Mouse (Mus musculus): Measurements from ENCODE around the gene Cdkl1. TPM values are rescaled to one million over a fixed set of nuclear protein-coding genes. Genes with fewer than 3 reads are reported as not detected.

Cdkl1 gene
- polyA plus RNA-seq, 1 experiment = 0.05 TPM

GRCm38 (mm10) chr12:69803196-69803595, 12.1 kb upstream of the Cdkl1 start:
- TF ChIP-seq TCF12 (IDR thresholded peaks at IDR 0.05; ENCODE audit: insufficient read depth, poor library complexity, severe bottlenecking) = no peak
- no peak for TF ChIP-seq USF1 (IDR thresholded peaks at IDR 0.05; ENCODE audit: low read depth)
- no peak for TF ChIP-seq MAX (IDR thresholded peaks at IDR 0.05; ENCODE audit: low read depth)
- TF ChIP-seq E2F4 (IDR thresholded peaks at IDR 0.05; ENCODE audit: insufficient read depth) = no peak
- no peak for TF ChIP-seq SRF (IDR thresholded peaks at IDR 0.05; ENCODE audit: control insufficient read depth, insufficient read length, low read depth)
- no peak for TF ChIP-seq CEBPB (IDR thresholded peaks at IDR 0.05; ENCODE audit: insufficient read depth, poor library complexity, severe bottlenecking)
- no peak for TF ChIP-seq MYOG (IDR thresholded peaks at IDR 0.05; ENCODE audit: control insufficient read depth in 1 of 3, insufficient read depth in 1 of 3, insufficient read length in 2 of 3, low read depth in 2 of 3)
- no peak for TF ChIP-seq REST (IDR thresholded peaks at IDR 0.05; ENCODE audit: insufficient read depth, insufficient read length)
- no peak for TF ChIP-seq MYOD1 (IDR thresholded peaks at IDR 0.05; ENCODE audit: control insufficient read depth in 1 of 3, insufficient read length in 2 of 3, low read depth in 2 of 3)
- TF ChIP-seq POLR2AphosphoS2 (IDR thresholded peaks at IDR 0.05; ENCODE audit: insufficient read length, low read depth) = no peak
- TF ChIP-seq TCF3 (IDR thresholded peaks at IDR 0.05; ENCODE audit: insufficient read length, low read depth) = no peak
- no peak for TF ChIP-seq POLR2A (IDR thresholded peaks at IDR 0.05; ENCODE audit: insufficient read length, low read depth)
- H3K79me2 ChIP-seq (ENCODE audit: control insufficient read depth, insufficient read depth) = no peaks in the 10 kb centered on the region
- no peak overlapping the region for H3K4me3 ChIP-seq
- peaks cover 14% of the 10 kb centered on the region for H3K36me3 ChIP-seq (ENCODE audit: control insufficient read depth, insufficient read depth)
- no peak overlapping the region for H3K4me2 ChIP-seq (ENCODE audit: low read depth)
- no peak overlapping the region for H3ac ChIP-seq (ENCODE audit: control insufficient read depth, insufficient read length)
- H3K27me3 ChIP-seq (ENCODE audit: control insufficient read depth, insufficient read depth, insufficient read length) = no peaks in the 10 kb centered on the region

GRCm38 (mm10) chr12:69800586-69800985, 9.5 kb upstream of the Cdkl1 start:
- H3K27me3 ChIP-seq (ENCODE audit: control insufficient read depth, insufficient read depth, insufficient read length) = no peaks in the 10 kb centered on the region
- TF ChIP-seq MYOG (IDR thresholded peaks at IDR 0.05; ENCODE audit: control insufficient read depth in 1 of 3, insufficient read depth in 1 of 3, insufficient read length in 2 of 3, low read depth in 2 of 3) = no peak
- TF ChIP-seq TCF12 (IDR thresholded peaks at IDR 0.05; ENCODE audit: insufficient read depth, poor library complexity, severe bottlenecking) = no peak
- no peak for TF ChIP-seq POLR2A (IDR thresholded peaks at IDR 0.05; ENCODE audit: insufficient read length, low read depth)
- no peak for TF ChIP-seq POLR2AphosphoS2 (IDR thresholded peaks at IDR 0.05; ENCODE audit: insufficient read length, low read depth)
- TF ChIP-seq USF1 (IDR thresholded peaks at IDR 0.05; ENCODE audit: low read depth) = no peak
- TF ChIP-seq E2F4 (IDR thresholded peaks at IDR 0.05; ENCODE audit: insufficient read depth) = no peak
- TF ChIP-seq TCF3 (IDR thresholded peaks at IDR 0.05; ENCODE audit: insufficient read length, low read depth) = no peak
- peaks cover 9% of the 10 kb centered on the region for H3K36me3 ChIP-seq (ENCODE audit: control insufficient read depth, insufficient read depth)
- H3ac ChIP-seq (ENCODE audit: control insufficient read depth, insufficient read length) = no peak overlapping the region
- H3K4me3 ChIP-seq = no peak overlapping the region
- no peaks in the 10 kb centered on the region for H3K79me2 ChIP-seq (ENCODE audit: control insufficient read depth, insufficient read depth)
- H3K4me2 ChIP-seq (ENCODE audit: low read depth) = no peak overlapping the region

GRCm38 (mm10) chr12:69796311-69796710, 5.2 kb upstream of the Cdkl1 start:
- no peaks in the 10 kb centered on the region for H3K36me3 ChIP-seq (ENCODE audit: control insufficient read depth, insufficient read depth)
- no peaks in the 10 kb centered on the region for H3K27me3 ChIP-seq (ENCODE audit: control insufficient read depth, insufficient read depth, insufficient read length)
- H3ac ChIP-seq (ENCODE audit: control insufficient read depth, insufficient read length) = no peak overlapping the region
- H3K4me3 ChIP-seq = no peak overlapping the region
- H3K79me2 ChIP-seq (ENCODE audit: control insufficient read depth, insufficient read depth) = no peaks in the 10 kb centered on the region
- no peak for TF ChIP-seq CEBPB (IDR thresholded peaks at IDR 0.05; ENCODE audit: insufficient read depth, poor library complexity, severe bottlenecking)
- no peak for TF ChIP-seq USF1 (IDR thresholded peaks at IDR 0.05; ENCODE audit: low read depth)
- no peak for TF ChIP-seq REST (IDR thresholded peaks at IDR 0.05; ENCODE audit: insufficient read depth, insufficient read length)
- TF ChIP-seq POLR2AphosphoS2 (IDR thresholded peaks at IDR 0.05; ENCODE audit: insufficient read length, low read depth) = no peak
- no peak for TF ChIP-seq POLR2A (IDR thresholded peaks at IDR 0.05; ENCODE audit: insufficient read length, low read depth)
- no peak overlapping the region for H3K4me2 ChIP-seq (ENCODE audit: low read depth)

GRCm38 (mm10) chr12:69789766-69790529, 1.1 kb downstream of the Cdkl1 start:
- TF ChIP-seq POLR2A (IDR thresholded peaks at IDR 0.05; ENCODE audit: insufficient read length, low read depth) (no peak), MYOG (IDR thresholded peaks at IDR 0.05; ENCODE audit: control insufficient read depth in 1 of 3, insufficient read depth in 1 of 3, insufficient read length in 2 of 3, low read depth in 2 of 3) (no peak), MYOD1 (IDR thresholded peaks at IDR 0.05; ENCODE audit: control insufficient read depth in 1 of 3, insufficient read length in 2 of 3, low read depth in 2 of 3) (no peak), REST (IDR thresholded peaks at IDR 0.05; ENCODE audit: insufficient read depth, insufficient read length) (no peak), CEBPB (IDR thresholded peaks at IDR 0.05; ENCODE audit: insufficient read depth, poor library complexity, severe bottlenecking) (no peak), SRF (IDR thresholded peaks at IDR 0.05; ENCODE audit: control insufficient read depth, insufficient read length, low read depth) (no peak), MAX (IDR thresholded peaks at IDR 0.05; ENCODE audit: low read depth) (no peak)
- Histone ChIP-seq H3K4me2 (ENCODE audit: low read depth) (peak overlapping the region; percentile 97), H3ac (ENCODE audit: control insufficient read depth, insufficient read length) (no peak overlapping the region), H3K27me3 (ENCODE audit: control insufficient read depth, insufficient read depth, insufficient read length) (no peaks in the 10 kb centered on the region), H3K79me2 (ENCODE audit: control insufficient read depth, insufficient read depth) (no peaks in the 10 kb centered on the region), H3K4me3 (peak overlapping the region; percentile 5), H3K36me3 (ENCODE audit: control insufficient read depth, insufficient read depth) (no peaks in the 10 kb centered on the region)

- no peaks in the 10 kb centered on the region for H3K36me3 ChIP-seq (ENCODE audit: control insufficient read depth, insufficient read depth)
- no peak overlapping the region for H3ac ChIP-seq (ENCODE audit: control insufficient read depth, insufficient read length)
- no peaks in the 10 kb centered on the region for H3K79me2 ChIP-seq (ENCODE audit: control insufficient read depth, insufficient read depth)
- H3K4me3 ChIP-seq = no peak overlapping the region
- H3K4me2 ChIP-seq (ENCODE audit: low read depth) = no peak overlapping the region
- H3K27me3 ChIP-seq (ENCODE audit: control insufficient read depth, insufficient read depth, insufficient read length) = no peaks in the 10 kb centered on the region
- no peak for TF ChIP-seq REST (IDR thresholded peaks at IDR 0.05; ENCODE audit: insufficient read depth, insufficient read length)
- no peak for TF ChIP-seq MYOG (IDR thresholded peaks at IDR 0.05; ENCODE audit: control insufficient read depth in 1 of 3, insufficient read depth in 1 of 3, insufficient read length in 2 of 3, low read depth in 2 of 3)
- no peak for TF ChIP-seq CEBPB (IDR thresholded peaks at IDR 0.05; ENCODE audit: insufficient read depth, poor library complexity, severe bottlenecking)
- no peak for TF ChIP-seq MYOD1 (IDR thresholded peaks at IDR 0.05; ENCODE audit: control insufficient read depth in 1 of 3, insufficient read length in 2 of 3, low read depth in 2 of 3)
- TF ChIP-seq E2F4 (IDR thresholded peaks at IDR 0.05; ENCODE audit: insufficient read depth) = no peak
- TF ChIP-seq SRF (IDR thresholded peaks at IDR 0.05; ENCODE audit: control insufficient read depth, insufficient read length, low read depth) = no peak
- TF ChIP-seq USF1 (IDR thresholded peaks at IDR 0.05; ENCODE audit: low read depth) = no peak
- TF ChIP-seq MAX (IDR thresholded peaks at IDR 0.05; ENCODE audit: low read depth) = no peak
- no peak for TF ChIP-seq TCF3 (IDR thresholded peaks at IDR 0.05; ENCODE audit: insufficient read length, low read depth)
- TF ChIP-seq TCF12 (IDR thresholded peaks at IDR 0.05; ENCODE audit: insufficient read depth, poor library complexity, severe bottlenecking) = no peak
- TF ChIP-seq POLR2A (IDR thresholded peaks at IDR 0.05; ENCODE audit: insufficient read length, low read depth) = no peak
- no peak for TF ChIP-seq POLR2AphosphoS2 (IDR thresholded peaks at IDR 0.05; ENCODE audit: insufficient read length, low read depth)
These were observed 2.7 kb downstream of the Cdkl1 start for GRCm38 (mm10) chr12:69788380-69788779.

Data from myocyte (in vitro differentiated cells).